Mouse (Mus musculus): ENCODE data around the gene Rnf186. TPM values are rescaled to one million over a fixed set of nuclear protein-coding genes. Genes with fewer than 3 reads are reported as not detected.

Rnf186 gene
- polyA plus RNA-seq, 1 experiment from 2014 or later = 6.3 TPM

DNA sequence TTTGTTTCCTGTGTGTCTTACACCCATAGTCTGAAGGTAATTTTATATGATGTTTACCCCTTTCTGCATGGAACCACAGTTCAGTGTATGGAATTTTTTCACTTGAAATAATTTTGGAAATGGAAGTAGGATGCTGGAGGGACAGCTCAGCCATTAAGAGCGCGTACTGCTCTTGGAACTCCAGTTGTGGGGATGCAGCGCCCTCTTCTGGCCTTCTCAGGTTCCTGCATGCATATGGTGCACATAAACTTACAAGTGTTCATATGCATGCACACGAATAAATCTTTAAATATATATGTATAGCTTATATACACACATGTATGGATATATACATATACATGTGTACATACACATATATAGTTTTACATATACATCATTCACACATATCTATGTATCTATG is 30.2 kb downstream of the Rnf186 start:
- ATAC-seq (replicated peaks; ENCODE audit: low FRiP score) = no peak
- Histone ChIP-seq H3K4me2 (no peak overlapping the region), H3K9me3 (replicated peaks) (no peaks in the 10 kb centered on the region), H3K4me1 (peaks cover 5% of the 10 kb centered on the region; the same call in 1 of the 2 replicates), H3K4me3 (replicated peaks) (no peak overlapping the region), H3K36me3 (0 out of 2 replicates have a peak, but pooled peaks cover 3% of the 10 kb centered on the region), H3K9ac (no peak overlapping the region), H3K27ac (no peak overlapping the region), H3K27me3 (no peaks in the 10 kb centered on the region)
- 85% methylated on average over 4 of the region's 4 CpGs for WGBS

GRCm38 (mm10) chr4:138998611-138999010 is 31.7 kb downstream of the Rnf186 start:
- H3K27me3 ChIP-seq = no peaks in the 10 kb centered on the region
- no peaks in the 10 kb centered on the region for H3K9me3 ChIP-seq (replicated peaks)
- no peak overlapping the region for H3K4me3 ChIP-seq (replicated peaks)
- ATAC-seq (replicated peaks; ENCODE audit: low FRiP score) = no peak
- 0 out of 2 replicates have a peak, but pooled peaks cover 3% of the 10 kb centered on the region for H3K36me3 ChIP-seq
- H3K27ac ChIP-seq = no peak overlapping the region
- 70% methylated on average over 11 of the region's 11 CpGs for WGBS
- H3K9ac ChIP-seq = no peak overlapping the region
- peaks cover 5% of the 10 kb centered on the region; the same call in 1 of the 2 replicates for H3K4me1 ChIP-seq
- no peak overlapping the region for H3K4me2 ChIP-seq

GRCm38 (mm10) chr4:139001026-139001425 is 34.1 kb downstream of the Rnf186 start:
- H3K27me3 ChIP-seq = 0 out of 2 replicates have a peak, but pooled peaks cover 4% of the 10 kb centered on the region
- H3K36me3 ChIP-seq = 0 out of 2 replicates have a peak, but pooled peaks cover 3% of the 10 kb centered on the region
- no peak overlapping the region; the same call in 1 of the 2 replicates for H3K4me2 ChIP-seq
- H3K27ac ChIP-seq = no peak overlapping the region
- H3K9me3 ChIP-seq (replicated peaks) = no peaks in the 10 kb centered on the region
- ATAC-seq (replicated peaks; ENCODE audit: low FRiP score) = no peak; the same call in 1 of the 2 replicates
- H3K4me1 ChIP-seq = peaks cover 11% of the 10 kb centered on the region; the same call in 1 of the 2 replicates
- H3K9ac ChIP-seq = no peak overlapping the region
- no peak overlapping the region for H3K4me3 ChIP-seq (replicated peaks)
- 61% methylated on average over 2 of the region's 2 CpGs for WGBS

DNA sequence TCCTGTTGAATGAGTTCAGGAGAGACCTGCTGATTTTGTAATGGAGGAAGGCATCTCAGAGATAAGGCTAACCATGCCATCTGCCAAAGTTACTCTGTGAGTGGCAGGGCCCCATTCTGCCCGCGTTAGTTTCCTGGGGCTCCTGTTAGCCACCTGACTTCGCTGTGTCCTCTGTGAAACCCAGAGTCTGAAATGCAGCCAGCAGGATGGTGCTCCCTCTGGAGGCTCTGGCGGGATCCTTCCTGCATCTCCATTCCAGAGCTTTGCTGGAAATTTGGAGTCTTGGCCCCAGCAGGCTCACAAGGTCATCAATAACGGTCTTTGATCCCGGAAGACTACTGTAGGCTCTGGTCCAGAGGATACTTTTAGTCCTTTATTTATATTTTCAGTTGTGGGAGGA is 34.5 kb downstream of the Rnf186 start:
- no peak overlapping the region for H3K9ac ChIP-seq

GRCm38 (mm10) chr4:139004067-139004466 is 37.2 kb downstream of the Rnf186 start:
- Histone ChIP-seq H3K36me3 (no peaks in the 10 kb centered on the region), H3K4me2 (no peak overlapping the region), H3K9ac (no peak overlapping the region), H3K4me1 (peaks cover 33% of the 10 kb centered on the region), H3K4me3 (replicated peaks) (no peak overlapping the region), H3K27me3 (peaks cover 11% of the 10 kb centered on the region; the same call in 1 of the 2 replicates), H3K27ac (no peak overlapping the region), H3K9me3 (replicated peaks) (no peaks in the 10 kb centered on the region)
- no peak for ATAC-seq (replicated peaks; ENCODE audit: low FRiP score)
- 84% methylated on average over 8 of the region's 8 CpGs for WGBS

More for the DNA sequence above, 34.5 kb downstream of the Rnf186 start:
- peaks cover 11% of the 10 kb centered on the region; the same call in 1 of the 2 replicates for H3K4me1 ChIP-seq
- 0 out of 2 replicates have a peak, but pooled peaks cover 4% of the 10 kb centered on the region for H3K27me3 ChIP-seq
- no peak overlapping the region for H3K27ac ChIP-seq
- no peak overlapping the region for H3K4me3 ChIP-seq (replicated peaks)
- no peaks in the 10 kb centered on the region for H3K9me3 ChIP-seq (replicated peaks)
- H3K4me2 ChIP-seq = no peak overlapping the region; the same call in 1 of the 2 replicates
- WGBS = 23% methylated on average over 6 of the region's 6 CpGs
- no peak for ATAC-seq (replicated peaks; ENCODE audit: low FRiP score)
- H3K36me3 ChIP-seq = 0 out of 2 replicates have a peak, but pooled peaks cover 3% of the 10 kb centered on the region

GRCm38 (mm10) chr4:139005214-139005613 is 38.3 kb downstream of the Rnf186 start:
- Histone ChIP-seq H3K4me2 (no peak overlapping the region), H3K9me3 (replicated peaks) (no peaks in the 10 kb centered on the region), H3K4me3 (replicated peaks) (no peak overlapping the region), H3K27ac (no peak overlapping the region), H3K4me1 (peaks cover 33% of the 10 kb centered on the region), H3K36me3 (no peaks in the 10 kb centered on the region), H3K27me3 (peaks cover 11% of the 10 kb centered on the region; the same call in 1 of the 2 replicates), H3K9ac (no peak overlapping the region)
- 36% methylated on average over 6 of the region's 6 CpGs for WGBS
- 0 out of 2 replicates have a peak, but pooled peaks have one; percentile 37 for ATAC-seq (replicated peaks; ENCODE audit: low FRiP score)

DNA sequence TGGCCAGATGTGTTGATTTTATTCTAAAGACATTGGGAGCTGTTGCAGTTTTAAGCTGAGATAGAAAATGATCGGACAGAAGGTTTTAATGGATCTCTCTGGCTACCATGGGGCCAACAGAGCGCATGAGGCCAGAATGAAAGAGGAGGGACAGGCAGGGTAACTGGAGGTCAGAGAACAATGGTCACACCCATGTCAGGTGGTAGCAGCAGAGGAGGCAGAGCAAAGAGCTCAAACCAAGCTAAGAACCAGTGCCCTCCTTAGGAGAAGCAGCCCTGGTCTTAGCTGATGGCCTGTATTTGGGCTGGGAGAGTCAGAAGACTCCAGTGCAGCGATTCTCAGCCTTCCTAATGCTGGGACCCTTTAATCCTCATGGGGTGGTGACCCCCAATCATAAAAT is 40.4 kb downstream of the Rnf186 start:
- ATAC-seq (replicated peaks; ENCODE audit: low FRiP score) = no peak
- Histone ChIP-seq H3K27me3 (peaks cover 11% of the 10 kb centered on the region; the same call in 1 of the 2 replicates), H3K36me3 (no peaks in the 10 kb centered on the region), H3K4me2 (no peak overlapping the region), H3K4me3 (replicated peaks) (no peak overlapping the region), H3K9me3 (replicated peaks) (no peaks in the 10 kb centered on the region), H3K27ac (no peak overlapping the region), H3K9ac (no peak overlapping the region), H3K4me1 (peaks cover 27% of the 10 kb centered on the region)
- 75% methylated on average over 3 of the region's 3 CpGs for WGBS

DNA sequence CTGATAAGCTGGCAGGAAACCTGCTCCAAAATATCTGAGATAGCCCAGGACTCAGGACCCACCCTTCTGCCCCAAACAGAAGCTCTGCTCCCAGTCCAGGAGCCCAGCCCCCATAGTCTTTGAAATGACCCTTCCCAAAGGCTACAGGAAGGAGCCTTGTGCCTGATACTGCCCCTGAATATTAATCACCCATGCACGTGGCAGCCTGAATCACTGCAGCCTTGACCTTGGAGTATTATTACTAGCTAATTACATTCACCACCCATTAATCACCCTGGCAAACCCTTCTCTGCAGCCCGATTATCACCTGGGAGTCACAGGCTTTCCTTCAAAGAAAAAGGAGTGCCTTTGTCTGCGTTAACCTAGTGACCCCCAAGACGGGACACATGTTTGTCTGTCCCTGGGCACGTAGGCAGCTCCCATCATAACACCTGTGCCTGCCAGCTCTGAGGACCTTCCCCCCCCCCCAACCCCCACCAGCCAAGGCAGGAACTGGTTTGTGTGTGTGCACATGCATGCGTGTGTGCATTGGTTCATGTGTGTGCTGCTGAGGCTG is 41.1 kb downstream of the Rnf186 start:
- H3K4me3 ChIP-seq (replicated peaks) = no peak overlapping the region
- no peaks in the 10 kb centered on the region for H3K36me3 ChIP-seq
- 19% methylated on average over 6 of the region's 6 CpGs for WGBS
- no peak overlapping the region for H3K27ac ChIP-seq
- no peaks in the 10 kb centered on the region for H3K9me3 ChIP-seq (replicated peaks)
- no peak for ATAC-seq (replicated peaks; ENCODE audit: low FRiP score)
- peaks cover 27% of the 10 kb centered on the region for H3K4me1 ChIP-seq
- no peak overlapping the region for H3K9ac ChIP-seq
- no peak overlapping the region for H3K4me2 ChIP-seq
- peaks cover 11% of the 10 kb centered on the region; the same call in 1 of the 2 replicates for H3K27me3 ChIP-seq

- 0 out of 2 replicates have a peak, but pooled peaks have one; percentile 34 for ATAC-seq (replicated peaks; ENCODE audit: low FRiP score)
- Histone ChIP-seq H3K27ac (no peak overlapping the region), H3K9me3 (replicated peaks) (no peaks in the 10 kb centered on the region; the same call in 1 of the 2 replicates), H3K4me2 (no peak overlapping the region), H3K4me3 (replicated peaks) (no peak overlapping the region), H3K4me1 (peaks cover 22% of the 10 kb centered on the region), H3K9ac (no peak overlapping the region), H3K27me3 (peaks cover 7% of the 10 kb centered on the region; the same call in 1 of the 2 replicates), H3K36me3 (no peaks in the 10 kb centered on the region)
- WGBS = 75% methylated on average over 13 of the region's 13 CpGs
Measured at GRCm38 (mm10) chr4:139011201-139011702, 44.3 kb downstream of the Rnf186 start.

DNA sequence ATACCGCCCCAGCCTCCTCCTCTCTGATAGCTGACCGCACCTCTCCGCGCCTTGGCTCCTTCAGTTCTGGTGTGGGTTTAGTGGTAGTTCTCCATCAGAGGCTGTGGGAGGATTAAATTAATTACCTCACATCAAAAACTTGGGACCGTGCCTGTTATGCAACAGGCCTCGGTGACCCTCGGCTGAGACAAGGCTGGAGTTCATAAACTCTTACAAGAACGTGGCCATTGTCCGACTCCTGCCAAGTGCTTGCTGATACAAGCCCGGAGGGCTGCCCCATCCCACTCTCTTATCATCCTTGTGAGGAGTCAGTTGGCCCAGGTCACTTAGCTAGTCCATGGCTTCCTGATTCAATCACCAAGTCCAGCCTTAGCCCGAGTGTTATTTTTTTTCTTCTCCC is 46.4 kb downstream of the Rnf186 start:
- no peak overlapping the region for H3K4me3 ChIP-seq (replicated peaks)
- H3K9ac ChIP-seq = no peak overlapping the region
- ATAC-seq (replicated peaks; ENCODE audit: low FRiP score) = no peak
- H3K27me3 ChIP-seq = no peaks in the 10 kb centered on the region
- H3K4me1 ChIP-seq = peaks cover 5% of the 10 kb centered on the region
- H3K36me3 ChIP-seq = no peaks in the 10 kb centered on the region
- no peaks in the 10 kb centered on the region; the same call in 1 of the 2 replicates for H3K9me3 ChIP-seq (replicated peaks)
- H3K27ac ChIP-seq = no peak overlapping the region
- 66% methylated on average over 11 of the region's 11 CpGs for whole genome bisulfite sequencing
- no peak overlapping the region for H3K4me2 ChIP-seq

- Histone ChIP-seq H3K27me3 (no peaks in the 10 kb centered on the region), H3K4me3 (replicated peaks) (no peak overlapping the region), H3K4me2 (no peak overlapping the region), H3K36me3 (no peaks in the 10 kb centered on the region), H3K9me3 (replicated peaks) (no peaks in the 10 kb centered on the region; the same call in 1 of the 2 replicates), H3K27ac (no peak overlapping the region), H3K4me1 (no peaks in the 10 kb centered on the region; the same call in 1 of the 2 replicates), H3K9ac (no peak overlapping the region)
- 80% methylated on average over 6 of the region's 6 CpGs for WGBS
- no peak for ATAC-seq (replicated peaks; ENCODE audit: low FRiP score)
Measured at GRCm38 (mm10) chr4:139014793-139015192, 47.9 kb downstream of the Rnf186 start.

Measured in kidney, embryonic 15.5 days (tissue).